20 mouse cellular contexts compared by ENCODE assay signal in the genomic region with DNA sequence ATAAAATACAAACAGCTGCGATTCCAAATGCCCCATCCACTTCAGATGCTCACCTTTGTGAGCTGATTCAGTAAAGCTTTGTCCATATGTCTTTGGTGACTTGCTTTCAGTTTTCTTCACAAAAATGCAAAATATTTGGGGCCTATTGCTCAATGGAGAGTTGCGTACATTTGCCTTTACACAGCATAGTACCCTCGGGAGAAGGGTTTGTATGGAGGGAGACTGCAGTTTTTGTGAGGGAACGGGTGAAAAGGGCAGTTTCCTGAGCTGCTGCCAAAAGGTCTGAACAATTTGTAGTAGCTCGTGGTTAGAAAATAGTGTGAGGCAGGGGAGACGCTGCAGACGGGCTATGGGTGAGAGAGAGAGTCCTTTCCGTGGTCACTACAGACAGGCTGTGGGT. TPM values are rescaled to one million over a fixed set of nuclear protein-coding genes. Genes with fewer than 3 reads are reported as not detected.
DNase-seq lines count a peak whose midpoint lies in the region; ATAC-seq and TF ChIP-seq lines count a peak whose summit lies in the region.
"Had no signal": no experiment of that assay in that cellular context is flagged by ENCODE, and none has a peak within 500 bp of the region (broad histone marks: within the 10 kb centered on the region; RNA-seq: fewer than 3 reads in every experiment).

No protein-coding gene starts in this region.

- peaks cover 74% of the 10 kb centered on the region for H3K4me1 ChIP-seq in heart, embryonic 12.5 days (replicated peaks)
- H3K4me1 ChIP-seq in lung, embryonic 14.5 days (ENCODE audit: insufficient read depth), result peaks cover 26% of the 10 kb centered on the region
- H3K4me1 ChIP-seq: hindbrain, embryonic 12.5 days; neural tube, embryonic 12.5 days had no signal

- H3K27ac ChIP-seq in heart, embryonic 12.5 days (ENCODE audit: poor library complexity, severe bottlenecking), result no peak overlapping the region
- no peak overlapping the region for H3K27ac ChIP-seq in lung, embryonic 14.5 days (ENCODE audit: low read depth)
- H3K27ac ChIP-seq: forebrain, embryonic 15.5 days; hindbrain, embryonic 12.5 days; limb, embryonic 12.5 days; liver, embryonic 14.5 days; macrophage; neural tube, embryonic 12.5 days had no signal

- 56% methylated on average over 8 of the region's 8 CpGs for WGBS in heart, embryonic 12.5 days
- 31% methylated on average over 8 of the region's 8 CpGs for WGBS in lung, embryonic 14.5 days

- H3K9me3 ChIP-seq in heart, embryonic 12.5 days (replicated peaks), result no peaks in the 10 kb centered on the region
- H3K9me3 ChIP-seq in lung, embryonic 14.5 days (ENCODE audit: low read depth, low read length), result no peaks in the 10 kb centered on the region
- H3K9me3 ChIP-seq: forebrain, embryonic 15.5 days; hindbrain, embryonic 12.5 days; limb, embryonic 12.5 days; neural tube, embryonic 12.5 days had no signal

- intact Hi-C loops in left cerebral cortex, postnatal 36 days (cut with DNase I), result no loop called here

- H3K27me3 ChIP-seq in heart, embryonic 12.5 days (replicated peaks), result no peaks in the 10 kb centered on the region
- no peaks in the 10 kb centered on the region for H3K27me3 ChIP-seq in lung, embryonic 14.5 days (ENCODE audit: insufficient read depth, low read length)
- H3K27me3 ChIP-seq: forebrain, embryonic 15.5 days; hindbrain, embryonic 12.5 days; limb, embryonic 12.5 days; neural tube, embryonic 12.5 days had no signal

- H3K9ac ChIP-seq in heart, embryonic 12.5 days, result no peak overlapping the region
- H3K9ac ChIP-seq in lung, embryonic 14.5 days, result no peak overlapping the region
- H3K9ac ChIP-seq: forebrain, embryonic 15.5 days; hindbrain, embryonic 12.5 days; limb, embryonic 12.5 days; liver, embryonic 14.5 days; neural tube, embryonic 12.5 days had no signal

- no peak overlapping the region for H3K4me2 ChIP-seq in heart, embryonic 12.5 days
- H3K4me2 ChIP-seq in lung, embryonic 14.5 days, result no peak overlapping the region
- H3K4me2 ChIP-seq: forebrain, embryonic 15.5 days; hindbrain, embryonic 12.5 days; limb, embryonic 12.5 days; midbrain, embryonic 11.5 days; neural tube, embryonic 12.5 days had no signal

- ATAC-seq in heart, embryonic 12.5 days (ENCODE audit: insufficient number of reproducible peaks, low FRiP score), result no peak
- ATAC-seq in lung, embryonic 14.5 days (ENCODE audit: insufficient read depth), result no peak
- ATAC-seq: forebrain, embryonic 15.5 days had no signal

- no peaks in the 10 kb centered on the region for H3K36me3 ChIP-seq in heart, embryonic 12.5 days
- no peaks in the 10 kb centered on the region for H3K36me3 ChIP-seq in lung, embryonic 14.5 days (ENCODE audit: insufficient read depth)
- H3K36me3 ChIP-seq: forebrain, embryonic 15.5 days; hindbrain, embryonic 12.5 days; limb, embryonic 12.5 days; neural tube, embryonic 12.5 days had no signal

- TF ChIP-seq CTCF in lung, embryonic 14.5 days (IDR thresholded peaks at IDR 0.05; ENCODE audit: low read depth), result no peak

- no peak overlapping the region for H3K4me3 ChIP-seq in heart, embryonic 12.5 days
- H3K4me3 ChIP-seq in lung, embryonic 14.5 days (ENCODE audit: low read depth, low read length), result no peak overlapping the region
- H3K4me3 ChIP-seq: forebrain, embryonic 15.5 days; hindbrain, embryonic 12.5 days; limb, embryonic 12.5 days; neural tube, embryonic 12.5 days had no signal

- DNase-seq in heart, adult 11 months, result peak; percentile 74
- peak; percentile 65 for DNase-seq in lung, embryonic 14.5 days
- DNase-seq in lung, postnatal 14 days, result no peak
- peak; percentile 42 for DNase-seq in Muller cell, postnatal 12 days (ENCODE audit: inconsistent ontology term)
- no peak for DNase-seq in layer of hippocampus, adult 9-11 months
- DNase-seq in left cerebral cortex, postnatal 36 days (ENCODE audit: low spot score in 2 of 2), result no peak
- DNase-seq: cerebellum, postnatal 10 days; gastrocnemius, postnatal 14 days; heart, postnatal 10 days; kidney, adult 9 months; right cerebral cortex, adult 18-20 months; thymus, postnatal 25 days had no signal

RNA-seq across cellular contexts. Expression of gene Epb41l2, which starts 40.5 kb away (rescaled TPM):
- 61.4 and 64.3 TPM in 2 replicates for polyA plus RNA-seq in heart, embryonic 12.5 days (2016; fragmentation: Nextera tagmentation; extraction: Ambion mirVana)
- 104 and 105 TPM in 2 replicates for polyA plus RNA-seq in lung, embryonic 14.5 days (2014; fragmentation: Nextera tagmentation; extraction: Ambion mirVana)
- total RNA-seq in left cerebral cortex, postnatal 36 days (2021), result 100 to 1,000 TPM; 118 to 145 TPM

Comparison
In these comparisons a context has a peak if more than half of its experiments do, and no peak if none do; other contexts are left out.
1. DNase-seq: peak in heart, adult 11 months (single experiment), lung, embryonic 14.5 days (single experiment) and Muller cell, postnatal 12 days (single experiment); none in lung, postnatal 14 days (single experiment), layer of hippocampus, adult 9-11 months (single experiment) and left cerebral cortex, postnatal 36 days (0 of 2).